Mouse (Mus musculus) heart, adult 8-10 months (tissue): ENCODE measurements around the gene Eif3c. TPM values are rescaled to one million over a fixed set of nuclear protein-coding genes. Genes with fewer than 3 reads are reported as not detected.

Experiments used
- microRNA-seq: library from miRNA; unstranded; fragments of <30 nt; microRNA quantifications from one replicate; pipeline ENCODE4 v1.2.0, GENCODE M21; 2022
- total RNA-seq, 4 experiments: library from RNA; stranded (reverse); gene quantifications; 2 replicates each; pipeline ENCODE4 v1.2.4; 2022

Eif3c gene
- total RNA-seq, 4 experiments from 2014 or later, result 141 to 155 (median 143) TPM

Small RNA genes lying within 50 kb of the gene (microRNA-seq; reads per million reads assigned to microRNA genes)
- not detected for gene Mir7059

Other genes with a start within 250 kb of the Eif3c start
- gene Lat, start 196.8 kb downstream of the Eif3c start, total RNA-seq, result under 1 TPM in 3 of 4 experiments, not detected in 1; 0.25 to 0.38 (median 0.35) TPM
- gene Spns1, start 189.0 kb downstream of the Eif3c start, total RNA-seq, result 10 to 100 TPM; 21.2 to 28.0 (median 23.9) TPM
- gene Nfatc2ip, start 169.7 kb downstream of the Eif3c start, total RNA-seq, result 1 to 10 TPM; 3.1 to 6.2 (median 3.9) TPM
- gene Cd19, start 151.5 kb downstream of the Eif3c start, total RNA-seq, result 1 to 10 TPM in 1 of 4 experiments, under 1 TPM in 3; 0.19 to 1.4 (median 0.50) TPM
- 1 to 10 TPM; 5.9 to 9.9 (median 6.0) TPM for gene Rabep2, start 137.7 kb downstream of the Eif3c start, total RNA-seq
- gene Atp2a1, start 103.3 kb downstream of the Eif3c start, total RNA-seq, result 10 to 100 TPM in 1 of 4 experiments, 1 to 10 TPM in 3; 6.8 to 12.2 (median 8.8) TPM
- gene Sh2b1, start 91.0 kb downstream of the Eif3c start, total RNA-seq, result 10 to 100 TPM; 38.6 to 46.6 (median 44.3) TPM
- gene Tufm, start 79.0 kb downstream of the Eif3c start, total RNA-seq, result 100 to 1,000 TPM; 288 to 326 (median 304) TPM
- gene Atxn2l, start 63.0 kb downstream of the Eif3c start, total RNA-seq, result 10 to 100 TPM; 30.7 to 39.3 (median 35.2) TPM
- gene Apobr, start 18.5 kb upstream of the Eif3c start, total RNA-seq, result 1 to 10 TPM in 2 of 4 experiments, under 1 TPM in 2; 0.44 to 1.9 (median 0.75) TPM
- gene Cln3, start 19.4 kb upstream of the Eif3c start, total RNA-seq, result 10 to 100 TPM; 12.9 to 15.6 (median 14.1) TPM
- gene Il27, start 28.5 kb upstream of the Eif3c start, total RNA-seq, result not detected
- gene Nupr1, start 64.5 kb upstream of the Eif3c start, total RNA-seq, result 1 to 10 TPM; 3.5 to 5.3 (median 4.7) TPM
- gene Sgf29, start 82.9 kb upstream of the Eif3c start, total RNA-seq, result 10 to 100 TPM; 21.6 to 26.2 (median 24.9) TPM
- gene Sult1a1, start 110.0 kb upstream of the Eif3c start, total RNA-seq, result 10 to 100 TPM; 18.6 to 38.7 (median 31.5) TPM
- 10 to 100 TPM; 52.4 to 70.4 (median 56.4) TPM for gene Bola2, start 129.0 kb upstream of the Eif3c start, total RNA-seq
- gene Slx1b, start 129.4 kb upstream of the Eif3c start, total RNA-seq, result 1 to 10 TPM; 3.2 to 6.2 (median 5.4) TPM
- 10 to 100 TPM in 1 of 4 experiments, 1 to 10 TPM in 3; 4.9 to 10.0 (median 6.2) TPM for gene Coro1a, start 141.4 kb upstream of the Eif3c start, total RNA-seq
- 10 to 100 TPM; 46.5 to 52.3 (median 50.4) TPM for gene Mapk3, start 193.2 kb upstream of the Eif3c start, total RNA-seq
- 1 to 10 TPM; 1.3 to 2.2 (median 1.8) TPM for gene Gdpd3, start 199.9 kb upstream of the Eif3c start, total RNA-seq
- 10 to 100 TPM; 46.6 to 99.6 (median 72.6) TPM for gene Ypel3, start 210.5 kb upstream of the Eif3c start, total RNA-seq
- under 1 TPM; 0.40 to 0.49 (median 0.42) TPM for gene Tbx6, start 215.1 kb upstream of the Eif3c start, total RNA-seq
- 10 to 100 TPM; 32.7 to 36.8 (median 34.5) TPM for gene Ppp4c, start 226.1 kb upstream of the Eif3c start, total RNA-seq
- 10 to 100 TPM in 1 of 4 experiments, 1 to 10 TPM in 3; 6.9 to 10.1 (median 8.0) TPM for gene Fam57b, start 231.3 kb upstream of the Eif3c start, total RNA-seq